Mouse (Mus musculus): Measurements from ENCODE around the gene Gtf2h1.

GRCm38 (mm10) chr7:46836357-46836756 is 40.5 kb downstream of the Gtf2h1 start:
- TF ChIP-seq CTCF (IDR thresholded peaks at IDR 0.05; ENCODE audit: low read depth) = no peak
- no peak for TF ChIP-seq EP300 (optimal IDR thresholded peaks at IDR 0.05)
